18 mouse cellular contexts compared by ENCODE assay signal in the genomic region with DNA sequence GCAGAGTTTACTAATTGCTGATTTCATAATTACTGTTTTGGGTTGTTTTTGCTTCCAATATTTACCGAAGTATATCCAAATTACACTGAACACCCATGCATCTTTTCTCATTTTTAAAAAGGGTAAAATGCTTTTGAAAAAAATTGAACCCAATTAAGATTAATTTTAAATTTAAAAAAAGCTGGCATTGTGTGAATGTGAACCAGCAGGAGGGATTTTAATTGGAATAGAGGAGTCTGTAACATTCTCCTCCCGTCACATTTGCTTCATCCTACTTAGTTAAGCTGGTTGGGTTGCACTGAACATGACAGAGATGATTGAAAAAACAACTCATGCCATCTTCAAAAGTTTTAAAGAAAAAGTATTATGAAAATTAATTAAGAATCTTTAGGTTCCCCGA.
"Had no signal": no experiment of that assay in that cellular context is flagged by ENCODE, and none has a peak within 500 bp of the region (broad histone marks: within the 10 kb centered on the region; RNA-seq: fewer than 3 reads in every experiment).

No protein-coding gene starts in this region.

- H3K9me3 ChIP-seq: lung, embryonic 15.5 days; megakaryocyte, embryonic 14.5 days; midbrain, embryonic 13.5 days; midbrain, embryonic 15.5 days; neural tube, embryonic 12.5 days; stomach, embryonic 15.5 days had no signal

- H3K27me3 ChIP-seq: lung, embryonic 15.5 days; megakaryocyte, embryonic 14.5 days; midbrain, embryonic 13.5 days; midbrain, embryonic 15.5 days; neural tube, embryonic 12.5 days; stomach, embryonic 15.5 days had no signal

- H3K4me1 ChIP-seq: lung, embryonic 15.5 days; megakaryocyte, embryonic 14.5 days; midbrain, embryonic 15.5 days; neural tube, embryonic 12.5 days; stomach, embryonic 15.5 days had no signal

- H3K9ac ChIP-seq: liver, postnatal 0 days; lung, embryonic 15.5 days; midbrain, embryonic 13.5 days; midbrain, embryonic 15.5 days; neural tube, embryonic 12.5 days; stomach, embryonic 15.5 days had no signal

- H3K4me3 ChIP-seq: lung, embryonic 15.5 days; megakaryocyte, embryonic 14.5 days; midbrain, embryonic 13.5 days; midbrain, embryonic 15.5 days; neural tube, embryonic 12.5 days; stomach, embryonic 15.5 days had no signal

- H3K4me2 ChIP-seq: lung, embryonic 15.5 days; midbrain, embryonic 11.5 days; midbrain, embryonic 13.5 days; midbrain, embryonic 15.5 days; neural tube, embryonic 12.5 days; stomach, embryonic 15.5 days had no signal

- H3K27ac ChIP-seq: lung, embryonic 15.5 days; macrophage; midbrain, embryonic 13.5 days; midbrain, embryonic 15.5 days; neural tube, embryonic 12.5 days; stomach, embryonic 15.5 days; stomach, postnatal 0 days had no signal

- DNase-seq: liver, postnatal 0 days; lung, adult 2 months; lung, postnatal 14 days; lung, postnatal 36 days; right cerebral cortex, postnatal 14 days; thymus, adult 2 months; thymus, postnatal 25 days; thymus, postnatal 4 days had no signal

- H3K36me3 ChIP-seq: lung, embryonic 15.5 days; midbrain, embryonic 13.5 days; midbrain, embryonic 15.5 days; neural tube, embryonic 12.5 days; stomach, embryonic 15.5 days had no signal

- ATAC-seq: liver, postnatal 0 days; lung, postnatal 0 days; midbrain, embryonic 13.5 days; midbrain, embryonic 15.5 days had no signal
